Mouse (Mus musculus): ENCODE measurements around the gene Gpank1.
"Not testable (repeated sequence)": the region's sequence is repeated elsewhere in the genome, so short reads cannot be mapped to it uniquely, and the experiment has no call there.

Gene Gpank1

DNA sequence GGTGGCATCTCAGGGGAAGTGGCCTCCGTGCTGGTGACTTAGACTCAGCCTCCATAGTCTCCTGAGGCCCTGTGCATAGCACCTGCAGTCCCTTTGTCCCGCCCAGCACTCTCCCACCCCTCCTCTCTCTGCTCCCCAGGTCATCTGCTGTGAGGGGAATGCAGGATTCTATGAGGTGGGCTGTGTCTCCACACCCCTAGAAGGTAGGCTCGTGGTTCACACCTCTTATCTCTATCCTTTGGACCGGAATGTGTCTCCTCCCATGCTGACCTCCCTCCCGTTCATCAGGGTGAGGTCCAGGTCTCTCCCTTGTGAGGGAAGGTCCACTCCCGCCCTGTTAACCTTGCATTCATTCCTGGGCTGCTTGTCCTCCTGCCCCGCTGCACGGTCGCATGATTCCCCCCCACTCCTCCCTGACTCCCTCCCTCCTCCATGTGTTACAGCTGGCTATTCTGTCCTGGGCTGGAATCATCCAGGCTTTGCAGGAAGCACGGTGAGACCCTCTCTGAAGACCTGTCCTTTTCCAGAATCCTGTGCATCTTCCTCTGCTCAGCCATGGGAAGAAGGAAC lies 21.0 kb upstream of the Gpank1 start:
- DNase-seq: no peak

GRCm38 (mm10) chr17:35101161-35101560 lies 20.1 kb upstream of the Gpank1 start:
- DNase-seq: no peak

DNA sequence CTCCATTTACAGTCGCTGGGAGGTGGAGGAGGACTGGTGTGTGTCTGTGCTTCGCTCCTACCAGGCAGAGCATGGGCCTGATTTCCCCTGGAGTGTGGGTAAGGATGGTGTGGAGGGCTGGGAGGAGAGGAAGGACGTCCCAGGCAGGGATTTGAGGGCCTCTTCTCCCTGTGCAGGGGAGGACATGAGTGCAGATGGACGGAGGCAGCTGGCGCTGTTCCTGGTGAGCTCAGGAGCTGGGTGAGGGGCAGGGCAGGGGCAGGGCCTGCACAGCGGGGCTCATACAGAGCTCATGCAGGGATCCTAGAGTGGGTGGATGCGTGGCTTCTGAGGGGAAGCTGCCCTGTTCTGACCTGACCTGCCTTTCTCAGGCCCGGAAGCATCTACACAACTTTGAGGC lies 19.0 kb upstream of the Gpank1 start:
- DNase-seq: no peak

- DNase-seq: no peak
These were observed 18.0 kb upstream of the Gpank1 start for GRCm38 (mm10) chr17:35103221-35103690.

DNA sequence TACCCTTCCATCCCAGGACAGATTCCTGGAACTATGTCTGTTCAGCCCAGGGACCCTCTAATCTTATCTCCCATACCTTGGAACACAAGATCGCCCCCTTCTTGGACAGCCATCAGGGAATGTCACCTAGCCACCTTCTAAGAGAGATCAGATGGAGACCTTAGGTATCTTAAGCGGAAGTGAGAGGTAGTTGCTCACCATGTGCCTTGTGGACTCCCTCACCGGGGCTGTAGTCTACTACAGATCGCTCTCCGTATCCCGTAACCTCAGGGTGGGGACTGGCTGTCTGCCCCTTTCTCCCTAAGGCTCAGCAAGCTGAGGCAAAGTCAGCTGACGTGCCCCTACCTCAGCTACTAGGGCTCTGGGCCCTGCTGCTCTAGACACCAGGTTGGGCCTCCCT lies 17.2 kb upstream of the Gpank1 start:
- DNase-seq: no peak

DNA sequence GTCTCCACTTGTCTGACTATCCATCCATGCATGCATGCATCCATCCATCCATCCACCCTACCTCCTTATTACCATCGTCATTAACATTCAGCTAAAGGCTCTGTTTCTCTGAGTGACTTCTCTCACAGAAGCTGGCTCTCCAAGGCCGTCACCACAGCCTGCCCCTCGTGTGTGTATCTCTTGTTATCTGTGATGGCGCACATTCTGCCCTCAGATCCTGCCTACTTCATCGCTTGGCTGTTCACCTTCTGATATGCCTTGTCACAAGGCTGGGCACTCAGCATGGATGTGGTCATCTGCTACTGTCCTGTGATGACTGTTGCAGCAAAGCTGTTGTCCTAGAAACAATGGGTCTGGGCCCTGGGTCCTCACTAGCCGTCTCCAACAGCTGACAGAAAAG lies 16.5 kb upstream of the Gpank1 start:
- DNase-seq: no peak

DNA sequence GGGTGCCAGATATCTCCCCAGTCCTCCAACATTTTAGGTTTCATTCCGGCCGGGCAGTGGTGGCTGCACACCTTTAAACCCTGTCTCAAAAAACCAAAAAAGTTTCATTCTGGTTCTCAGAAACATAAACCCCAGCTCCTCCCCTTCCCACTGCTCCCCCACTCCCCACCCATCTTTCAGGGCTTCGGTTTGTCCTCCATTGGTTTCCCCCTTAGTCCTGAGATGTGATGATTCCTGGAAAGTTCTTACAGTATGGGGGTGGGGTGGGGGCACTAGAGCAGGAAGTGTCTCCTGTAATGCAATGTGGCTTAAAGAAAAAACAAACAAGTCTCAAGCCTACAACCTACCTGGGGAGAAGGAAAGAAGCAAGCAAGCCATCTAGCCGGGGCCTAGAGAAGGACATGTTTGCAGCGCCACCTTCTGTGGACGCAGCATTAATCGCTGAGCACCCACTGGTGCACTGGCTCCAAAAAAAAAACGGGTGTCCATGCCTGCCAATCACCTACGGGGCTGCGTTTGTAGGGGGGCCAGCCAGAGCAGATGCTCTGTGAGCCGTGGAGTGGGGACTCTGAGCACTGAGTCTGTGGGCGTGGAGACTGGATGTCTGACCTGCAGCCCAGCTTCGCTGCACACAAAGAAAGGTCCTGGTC lies 15.4 kb upstream of the Gpank1 start:
- DNase-seq: peak; percentile 49

DNA sequence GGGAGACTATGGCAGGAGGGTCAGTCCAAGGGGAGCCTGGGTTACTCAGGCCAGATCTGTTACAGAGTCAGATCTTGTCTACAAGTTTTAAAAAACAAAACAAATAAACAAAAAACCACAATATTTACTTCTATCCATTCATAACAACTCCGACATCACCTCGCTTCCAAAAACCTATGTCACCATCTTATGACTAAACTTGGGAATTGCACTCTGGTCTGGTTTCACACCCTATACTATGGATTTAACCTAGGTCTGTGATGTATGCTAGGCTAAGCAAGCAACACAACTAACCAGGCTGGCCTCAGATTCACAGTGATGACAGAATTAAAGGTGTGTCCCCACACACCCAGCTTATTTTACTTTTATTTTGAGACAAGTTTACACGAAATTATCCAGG lies 14.7 kb upstream of the Gpank1 start:
- DNase-seq: no peak

- DNase-seq: no peak
These were observed 13.2 kb upstream of the Gpank1 start, which contains the start of gene Ly6g5c for GRCm38 (mm10) chr17:35108097-35108496. Ly6g5c (plus strand) TSS chr17:35108279.

DNA sequence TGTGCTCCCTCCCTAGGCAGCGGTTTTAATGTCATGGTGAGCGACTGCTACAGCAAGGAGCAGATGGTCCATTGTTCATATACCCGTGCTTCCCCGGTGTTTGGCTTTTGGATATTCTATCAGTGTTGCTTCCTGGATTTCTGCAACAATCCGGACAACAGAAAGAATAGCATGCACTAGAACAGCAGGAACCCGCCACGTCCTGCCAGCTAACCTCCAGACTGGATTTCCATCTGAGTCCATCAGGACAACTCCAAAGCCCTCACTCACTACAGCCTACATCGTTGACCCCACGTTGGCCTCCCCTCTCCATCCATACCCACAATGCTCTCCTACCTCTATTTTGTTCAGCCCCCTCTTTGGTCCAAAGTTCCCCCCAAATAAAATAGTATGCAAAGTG lies 9.5 kb upstream of the Gpank1 start:
- no peak for DNase-seq

DNA sequence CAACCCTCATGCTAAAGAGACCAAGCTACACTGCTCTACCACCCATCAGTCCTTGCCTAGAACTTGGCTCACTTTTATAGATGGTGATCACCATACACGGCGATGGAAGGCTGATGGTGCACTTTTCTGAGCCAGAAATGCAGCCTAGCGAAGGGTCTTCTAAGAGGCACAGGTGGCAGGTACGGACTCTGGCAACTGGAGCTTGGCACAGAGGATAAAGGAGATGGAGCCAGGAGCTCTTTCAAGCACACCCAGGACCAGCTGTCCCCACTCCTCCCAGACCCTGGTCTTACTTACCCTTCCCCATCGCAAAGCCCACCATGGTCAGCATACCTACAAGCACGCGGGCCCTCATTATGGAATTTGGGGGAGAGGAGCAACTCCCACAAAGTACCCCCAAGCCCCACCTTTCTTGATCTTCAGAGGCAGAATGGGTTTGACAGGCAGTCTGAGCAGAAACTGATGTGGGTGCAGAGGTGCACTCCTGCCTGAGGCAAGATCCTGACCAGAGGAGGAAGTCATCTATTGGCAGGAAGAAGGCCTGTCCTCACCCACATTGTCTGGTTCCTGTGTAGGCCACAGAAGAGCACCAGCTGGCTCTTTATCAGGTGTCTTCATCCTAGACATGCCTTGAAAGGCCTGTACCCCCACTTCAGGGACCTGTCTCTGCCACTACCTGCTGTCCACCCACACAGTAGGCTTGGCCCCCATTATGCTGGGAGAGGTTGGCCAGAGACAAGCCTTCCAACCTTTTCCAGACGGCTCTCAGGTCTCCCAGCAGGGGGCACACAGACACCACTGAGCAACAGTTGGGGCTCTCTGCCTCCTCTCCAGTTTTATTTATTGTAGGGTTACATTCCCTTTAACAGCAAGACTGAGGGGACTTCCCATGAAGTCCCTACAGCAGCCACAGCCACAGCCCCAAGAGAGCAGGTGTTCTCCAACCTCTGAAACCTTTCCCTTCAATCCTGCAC lies 5.9 kb upstream of the Gpank1 start, which contains the start of gene Ly6g5b:
TSS of gene Ly6g5b (minus strand) at position 383 of the 974 bp plus-strand sequence.
- DNase-seq: peak; percentile 35

GRCm38 (mm10) chr17:35120745-35121142 lies 511 bp upstream of the Gpank1 start:
- peak; percentile 38 for DNase-seq

- peak; percentile 51 for DNase-seq
These were observed 632 bp downstream of the Gpank1 start, which contains the start of gene Csnk2b for GRCm38 (mm10) chr17:35121871-35122303. Csnk2b (minus strand) TSS chr17:35122053.

GRCm38 (mm10) chr17:35123287-35123686 lies 2.0 kb downstream of the Gpank1 start:
- DNase-seq: not testable (repeated sequence)

DNA sequence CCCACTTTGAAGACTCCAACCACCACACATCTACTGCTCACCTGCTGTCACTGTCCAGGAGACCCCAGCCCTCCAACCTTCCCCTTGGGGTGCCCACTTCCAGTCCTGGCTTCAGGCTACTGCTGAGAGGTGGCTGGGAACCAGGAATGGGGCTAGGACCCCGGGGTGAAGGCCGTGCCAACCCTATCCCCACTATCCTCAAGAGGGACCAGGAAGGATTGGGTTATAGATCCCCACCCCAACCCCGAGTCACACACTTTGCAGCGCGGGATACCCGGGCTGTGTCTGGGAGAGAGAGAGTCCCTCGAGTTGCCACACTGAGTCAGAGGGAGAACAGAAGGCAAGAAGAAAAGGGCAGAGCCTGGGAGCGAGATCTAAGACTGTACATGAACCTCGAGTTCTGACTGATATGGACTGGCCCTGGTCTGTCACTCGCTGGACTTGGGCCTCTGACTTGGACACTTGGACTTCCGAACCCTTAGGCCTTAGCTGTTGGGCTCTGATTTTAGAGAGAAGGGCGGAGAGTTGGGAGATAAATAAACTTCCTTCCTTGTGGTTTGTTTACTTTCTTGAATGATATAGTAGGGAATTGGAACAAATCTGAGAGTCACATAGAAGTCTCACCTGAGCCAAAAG lies 3.1 kb downstream of the Gpank1 start:
- not testable (repeated sequence) for DNase-seq

DNA sequence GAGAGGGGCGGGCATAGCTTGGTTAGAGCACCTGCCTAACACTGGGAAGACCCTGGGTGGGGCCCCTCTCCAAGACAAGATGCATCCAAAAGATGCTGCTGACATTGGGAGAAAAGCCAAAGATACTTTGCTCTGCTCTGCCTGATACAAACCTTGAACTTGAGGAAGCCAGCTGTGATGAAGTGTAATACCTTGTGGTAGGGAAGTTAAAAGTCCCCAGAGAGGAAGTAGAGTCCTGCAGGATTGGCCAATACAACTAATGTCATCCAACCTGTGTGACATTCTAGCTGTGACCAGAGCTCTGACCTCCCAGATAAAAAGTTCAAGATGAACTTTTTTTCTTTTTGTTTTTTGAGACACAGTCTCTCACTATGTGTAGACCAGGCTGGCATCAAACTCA lies 3.8 kb downstream of the Gpank1 start:
- no peak for DNase-seq

DNA sequence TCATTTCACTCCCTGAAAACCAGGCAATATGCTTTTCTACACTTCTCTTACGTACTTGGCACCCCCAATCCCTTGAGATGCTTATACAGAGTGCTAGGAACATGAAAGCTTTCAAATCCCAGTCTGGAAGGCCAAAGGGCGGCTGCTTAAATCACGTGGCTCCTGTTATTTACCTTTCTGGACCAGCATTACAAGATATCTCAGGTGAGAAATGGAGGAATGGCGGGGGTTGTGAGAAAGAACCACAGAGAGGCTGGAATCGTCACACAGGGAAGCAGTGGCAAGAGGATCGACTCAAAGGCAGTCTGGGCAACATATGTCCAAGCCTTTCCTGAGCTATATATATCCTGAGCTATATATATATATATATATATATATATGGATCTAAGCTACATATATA lies 4.3 kb downstream of the Gpank1 start:
- no peak for DNase-seq

- peak; percentile 78 for DNase-seq
These were observed 5.0 kb downstream of the Gpank1 start, which contains the start of gene D17H6S53E for GRCm38 (mm10) chr17:35126206-35126611. D17H6S53E (plus strand) TSS chr17:35126373.

- no peak for DNase-seq
These were observed 5.8 kb downstream of the Gpank1 start for GRCm38 (mm10) chr17:35127017-35127416.

GRCm38 (mm10) chr17:35128996-35129395 lies 7.7 kb downstream of the Gpank1 start:
- DNase-seq: no peak

DNA sequence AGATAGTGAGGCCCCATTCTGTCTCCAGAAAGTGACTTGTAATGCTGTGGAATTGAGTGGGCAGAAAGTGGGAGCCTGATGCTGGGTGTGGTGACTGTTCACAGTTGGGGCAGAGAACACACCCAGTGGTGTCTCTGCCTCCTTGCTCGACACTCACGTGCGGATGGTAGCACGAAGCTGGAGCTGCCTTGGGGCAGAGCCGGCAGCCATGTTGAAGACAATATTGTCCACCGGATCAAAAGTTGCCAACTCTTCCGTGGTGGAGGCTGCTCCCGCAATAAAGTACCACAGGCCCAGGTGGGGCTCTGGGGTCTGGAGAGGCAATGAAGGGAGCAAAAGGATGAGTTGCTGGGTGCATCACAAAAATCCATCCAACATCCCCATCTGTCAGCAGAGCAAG lies 9.8 kb downstream of the Gpank1 start:
- DNase-seq: no peak

GRCm38 (mm10) chr17:35131500-35132173 lies 10.4 kb downstream of the Gpank1 start, which contains the start of gene Apom:
Apom (minus strand) TSS chr17:35132050.
- DNase-seq: no peak
